Mouse (Mus musculus): ENCODE data around the gene Naa15.

The Naa15 gene

DNA sequence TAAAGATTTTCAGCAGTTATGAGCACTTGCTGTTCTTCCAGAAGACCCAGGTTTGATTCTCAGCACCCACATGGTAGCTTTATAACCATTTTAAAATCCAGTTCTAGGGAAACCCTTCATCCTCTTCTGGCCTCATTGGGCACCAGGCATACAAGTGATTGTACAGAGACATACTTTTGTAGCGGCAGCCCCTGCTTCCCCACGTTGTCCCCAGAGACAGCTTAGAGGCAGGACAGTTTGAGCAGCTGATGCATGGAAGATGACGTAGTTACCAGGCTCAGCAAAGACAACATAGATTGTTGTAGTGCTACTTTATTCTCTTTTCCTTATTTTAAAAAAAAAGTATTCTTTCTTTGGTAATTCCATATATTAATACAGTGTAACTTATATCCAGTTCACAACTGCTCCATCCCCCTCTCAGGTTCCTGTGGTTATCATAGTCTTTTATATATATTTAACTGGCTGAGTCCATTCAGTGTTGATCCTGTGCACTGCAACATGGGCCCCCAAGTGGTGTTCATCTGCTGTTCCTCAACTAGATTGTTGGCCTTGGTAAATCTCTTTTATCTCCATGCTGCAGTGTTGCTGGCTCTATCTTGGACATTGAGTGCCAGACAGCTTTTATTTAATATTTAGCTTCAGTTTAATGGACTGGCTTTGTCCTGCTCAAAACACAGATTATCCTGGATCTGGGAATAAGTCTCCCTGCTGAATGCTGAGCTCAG lies 20.1 kb downstream of the Naa15 start:
- in situ Hi-C loops (cut with MseI, MboI), result no loop called here

DNA sequence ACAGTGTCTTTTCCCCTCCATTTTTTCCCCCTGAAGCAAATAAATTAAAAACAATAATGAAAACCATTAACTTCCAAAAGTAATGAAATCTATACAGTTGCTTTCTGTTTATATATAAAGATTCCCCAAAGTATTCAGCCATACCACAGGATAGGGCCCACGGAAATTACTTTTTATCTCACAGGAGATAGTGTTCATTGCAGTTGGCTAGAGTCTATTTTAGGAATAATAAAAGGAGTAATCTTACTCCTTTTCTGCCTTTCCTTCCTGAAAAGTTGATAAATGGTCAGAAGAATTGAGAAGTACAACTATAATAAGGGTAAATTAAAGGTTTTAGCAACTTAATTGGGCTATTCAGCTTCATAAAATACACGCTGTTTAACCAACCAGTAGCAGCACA lies 53.6 kb downstream of the Naa15 start:
- in situ Hi-C loops (cut with MseI, MboI), result no loop called here

DNA sequence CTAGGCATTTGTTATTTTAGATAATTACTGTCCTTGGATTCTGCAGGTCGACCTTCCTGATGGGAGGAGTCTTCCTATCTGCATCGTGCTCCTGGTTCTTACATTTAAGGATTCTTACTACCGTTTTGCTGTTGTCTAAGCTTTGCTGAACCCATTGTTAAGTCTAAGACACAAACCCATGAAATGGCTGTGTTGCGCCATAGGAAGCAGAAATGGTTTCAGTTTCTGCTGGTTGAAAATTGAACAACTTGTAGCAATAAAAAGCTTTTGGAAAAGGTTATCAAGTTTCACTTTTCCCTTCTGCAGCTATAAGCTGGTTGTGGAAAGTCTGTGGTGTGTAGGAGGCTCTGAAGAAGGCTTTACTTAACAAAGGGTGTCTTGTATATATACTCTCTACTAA lies 60.8 kb downstream of the Naa15 start:
- in situ Hi-C loops (cut with MseI, MboI), result no loop called here

DNA sequence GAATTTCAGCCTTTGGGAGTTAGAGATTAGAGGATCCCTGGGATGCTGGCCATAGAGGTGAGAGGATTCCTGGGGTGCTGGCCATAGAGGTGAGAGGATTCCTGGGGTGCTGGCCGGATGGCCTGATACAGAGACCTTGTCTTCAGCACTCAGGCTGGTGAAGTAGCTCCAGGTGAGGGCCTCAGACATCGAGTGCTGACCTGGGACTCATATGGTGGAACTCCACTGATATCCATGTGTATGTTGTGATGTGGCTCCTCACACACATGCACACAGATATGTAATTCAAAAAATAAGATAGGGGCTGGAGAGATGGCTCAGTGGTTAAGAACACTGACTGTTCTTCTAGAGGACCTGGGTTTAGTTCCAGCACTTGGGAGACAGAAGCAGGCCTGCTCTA lies 64.9 kb downstream of the Naa15 start:
- in situ Hi-C loops (cut with MseI, MboI), result no loop called here

DNA sequence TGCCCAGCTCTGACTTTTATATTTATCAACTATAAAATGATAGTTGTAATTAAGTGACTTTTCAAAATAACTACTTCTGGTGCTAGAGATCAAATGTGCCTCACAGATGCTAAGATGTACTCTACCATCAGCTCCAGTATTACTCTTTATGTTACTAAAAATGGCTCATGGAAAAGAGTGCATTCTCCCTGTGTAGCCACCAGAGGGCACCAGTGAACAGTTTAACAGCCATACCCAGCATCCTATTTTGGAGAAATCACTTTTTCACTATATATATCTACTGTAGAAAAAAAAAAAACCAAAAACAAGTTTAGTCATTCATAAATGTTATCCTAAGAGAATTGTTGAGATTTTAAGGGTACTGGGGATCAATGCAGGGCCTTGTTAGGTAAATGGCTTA lies 66.1 kb downstream of the Naa15 start:
- in situ Hi-C loops (cut with MseI, MboI), result no loop called here

DNA sequence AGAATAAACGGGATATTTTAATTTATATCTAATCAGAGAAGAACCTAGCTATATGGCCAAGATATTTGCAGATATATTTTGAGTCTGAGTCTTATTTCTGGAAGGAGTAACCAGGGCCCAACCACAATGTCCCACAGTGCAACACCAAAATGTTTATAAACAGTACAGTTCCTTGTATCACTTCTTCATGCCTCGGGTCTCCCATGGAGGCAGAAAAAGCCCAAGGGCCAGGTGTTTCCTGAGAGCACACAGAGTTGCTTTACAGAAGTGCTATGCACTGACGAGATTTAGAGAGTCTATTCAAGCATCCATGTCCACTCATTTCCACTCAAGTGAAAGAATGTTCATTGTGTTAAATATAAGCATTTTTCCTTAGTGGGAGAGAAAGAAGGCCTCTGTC lies 66.9 kb downstream of the Naa15 start:
- in situ Hi-C loops (cut with MseI, MboI), result no loop called here

DNA sequence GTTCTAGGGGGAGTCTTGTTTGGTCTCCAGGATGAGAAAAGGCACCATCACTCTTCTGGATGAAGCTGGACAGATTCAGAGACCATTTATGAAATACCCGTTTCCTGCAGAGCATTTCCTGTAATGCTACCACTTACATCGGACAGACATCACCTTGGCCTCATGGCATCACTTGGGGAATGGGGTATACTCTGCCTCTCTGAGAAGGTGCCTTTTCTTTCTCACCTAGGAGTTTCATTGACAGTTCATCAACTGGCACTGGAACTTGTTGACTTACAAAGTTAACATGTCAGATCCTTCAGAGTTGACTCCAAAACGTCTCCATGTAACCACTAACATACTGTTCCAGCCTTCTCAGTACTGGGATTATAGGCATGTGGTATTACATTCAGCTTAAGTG lies 67.8 kb downstream of the Naa15 start:
- in situ Hi-C loops (cut with MseI, MboI), result no loop called here

DNA sequence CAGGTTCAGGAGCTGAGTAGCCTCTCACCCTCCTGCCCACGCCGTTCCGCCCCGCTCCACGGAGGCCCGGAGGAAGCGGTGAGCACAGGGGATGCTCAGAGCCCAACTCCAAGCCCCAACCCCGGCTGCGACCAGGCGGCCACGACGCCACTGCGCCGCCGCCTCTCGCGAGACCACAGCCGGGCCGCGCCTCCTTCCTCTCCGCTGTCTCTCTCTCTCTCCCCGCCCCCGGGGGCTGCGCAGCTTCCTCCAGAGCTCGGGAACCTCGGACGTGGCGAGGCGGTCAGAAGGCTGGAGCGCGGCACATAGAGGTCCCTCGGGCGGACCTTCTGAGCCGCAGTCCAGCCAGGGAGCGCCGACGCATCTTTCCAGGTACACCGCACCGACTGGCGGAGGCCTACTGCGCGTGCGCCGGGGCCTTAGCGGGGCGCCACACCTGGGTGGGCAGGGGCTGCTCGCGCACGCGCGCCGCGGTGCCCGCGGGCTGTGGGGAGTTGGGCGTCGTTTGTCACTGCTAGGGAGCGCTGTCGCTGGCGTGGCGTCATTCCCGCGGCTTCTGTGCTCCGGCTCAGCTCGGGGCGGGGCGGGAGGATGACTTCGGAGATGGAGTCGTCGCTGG lies 68.9 kb downstream of the Naa15 start, which contains the start of gene Rab33b:
Rab33b (plus strand) TSS at position 180 of the 619 bp plus-strand sequence.
- in situ Hi-C loops (cut with MseI, MboI), result no loop called here

DNA sequence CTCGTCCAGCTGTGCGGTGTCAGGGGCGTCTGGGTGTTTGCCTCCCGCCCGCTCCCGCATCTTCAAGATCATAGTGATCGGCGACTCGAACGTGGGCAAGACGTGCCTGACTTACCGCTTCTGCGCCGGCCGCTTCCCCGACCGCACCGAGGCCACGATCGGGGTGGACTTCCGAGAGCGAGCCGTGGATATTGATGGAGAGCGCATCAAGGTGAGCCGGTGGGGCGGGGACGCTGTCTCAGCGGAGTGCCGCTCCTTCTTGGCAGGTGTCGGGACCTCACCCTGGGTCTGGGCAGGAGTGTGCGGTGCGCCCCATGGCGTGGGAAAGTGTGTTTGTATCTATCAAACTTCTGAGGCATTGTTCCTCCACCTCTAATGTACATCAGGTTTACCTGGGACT lies 69.4 kb downstream of the Naa15 start:
- in situ Hi-C loops (cut with MseI, MboI), result no loop called here

DNA sequence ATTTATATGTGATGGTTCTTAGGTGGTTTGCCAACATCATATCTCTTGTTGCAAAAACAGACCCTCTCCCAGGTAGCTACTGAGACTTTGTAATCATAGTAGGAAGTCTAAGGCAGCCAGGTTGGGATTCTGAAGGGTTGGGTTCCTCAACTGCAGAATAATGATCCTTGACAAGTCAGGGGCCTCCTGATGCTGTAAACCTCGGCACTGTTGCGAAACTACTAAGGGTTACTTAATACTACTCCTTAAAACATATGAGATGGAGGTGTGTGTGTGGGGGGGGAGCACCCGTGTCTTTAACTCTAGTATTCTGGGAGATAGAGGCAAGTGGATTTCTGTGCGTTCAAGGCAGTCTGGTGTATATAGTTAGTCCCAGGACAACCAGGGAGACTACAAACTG lies 70.4 kb downstream of the Naa15 start:
- in situ Hi-C loops (cut with MseI, MboI), result no loop called here

DNA sequence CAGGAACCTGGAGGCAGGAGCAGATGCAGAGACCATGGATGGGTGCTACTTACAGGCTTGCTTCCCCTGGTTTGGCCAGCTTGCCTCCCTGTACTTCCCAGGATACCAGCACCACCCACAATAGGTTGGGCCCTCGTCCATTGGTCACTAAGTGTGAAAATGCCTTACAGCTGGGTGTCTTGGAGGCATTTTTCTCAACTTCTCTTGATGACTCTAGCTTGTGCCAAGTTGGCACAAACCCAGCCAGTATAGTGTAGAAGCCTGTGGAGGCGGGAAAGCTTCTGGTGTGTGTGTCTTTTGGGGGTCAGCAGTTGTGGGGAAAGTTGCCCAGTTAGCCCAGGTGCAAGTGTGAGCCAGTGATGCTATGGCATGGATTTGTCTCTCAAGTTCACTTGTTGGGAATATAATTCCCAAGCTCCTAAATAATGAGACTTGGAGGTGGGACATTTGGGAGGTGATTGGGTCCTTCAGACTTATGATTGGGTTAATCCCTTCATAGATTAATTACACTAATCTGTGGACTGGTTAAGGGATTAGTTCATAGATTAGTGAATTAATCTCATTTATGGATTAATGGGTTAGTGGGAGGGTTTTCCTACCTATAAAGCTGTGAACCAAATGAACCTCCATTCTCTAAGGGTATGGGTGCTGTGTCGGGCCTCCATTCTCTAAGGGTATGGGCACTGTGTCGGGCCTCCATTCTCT lies 71.7 kb downstream of the Naa15 start:
- in situ Hi-C loops (cut with MseI, MboI), result no loop called here

DNA sequence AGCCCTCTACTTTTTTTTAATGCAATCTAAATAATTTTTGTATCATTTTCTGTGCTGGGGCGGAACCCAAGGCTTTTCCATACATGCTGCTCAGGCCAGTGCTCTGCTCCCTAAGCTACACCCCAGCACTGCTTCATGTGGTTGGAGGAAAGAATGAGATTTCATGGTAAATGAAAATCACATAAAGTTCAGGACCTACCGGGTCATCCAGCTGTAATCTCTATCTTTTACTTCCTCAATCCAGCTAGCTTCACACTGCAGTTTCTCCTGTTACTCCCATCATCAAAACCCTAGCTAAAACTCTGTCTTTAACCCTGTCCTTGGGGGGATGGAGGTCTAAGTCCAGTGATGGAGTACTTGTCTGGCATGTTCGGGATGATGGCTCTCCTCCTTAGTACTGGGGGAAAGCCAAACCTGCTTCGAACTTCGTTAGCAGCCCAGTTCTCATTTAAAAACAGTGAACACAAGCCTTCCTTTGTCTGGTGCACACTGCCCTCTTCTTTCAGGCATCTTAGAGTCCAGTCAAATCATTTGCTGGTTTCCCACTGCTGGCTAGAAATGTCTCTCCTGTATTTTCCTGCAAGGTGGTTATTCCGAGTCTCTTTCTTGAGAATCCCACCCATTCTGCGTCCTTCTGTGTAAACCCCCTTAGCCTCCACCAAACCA lies 75.3 kb downstream of the Naa15 start:
- in situ Hi-C loops (cut with MseI, MboI), result no loop called here

DNA sequence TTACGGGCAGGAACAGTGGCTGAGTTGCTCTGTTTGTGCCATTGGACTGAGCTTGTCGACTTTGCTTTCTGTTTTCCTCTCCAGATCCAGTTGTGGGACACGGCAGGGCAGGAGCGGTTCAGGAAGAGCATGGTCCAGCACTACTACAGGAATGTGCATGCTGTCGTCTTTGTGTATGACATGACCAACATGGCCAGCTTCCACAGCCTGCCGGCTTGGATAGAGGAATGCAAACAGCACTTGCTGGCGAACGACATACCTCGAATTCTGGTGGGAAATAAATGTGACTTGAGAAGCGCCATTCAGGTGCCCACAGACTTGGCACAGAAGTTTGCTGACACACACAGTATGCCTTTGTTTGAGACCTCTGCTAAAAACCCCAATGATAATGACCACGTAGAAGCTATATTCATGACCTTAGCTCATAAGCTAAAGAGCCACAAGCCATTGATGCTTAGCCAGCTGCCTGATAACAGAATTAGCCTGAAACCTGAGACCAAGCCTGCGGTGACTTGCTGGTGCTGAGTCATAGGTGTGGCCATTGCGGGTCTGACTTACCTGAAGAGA lies 78.4 kb downstream of the Naa15 start:
- in situ Hi-C loops (cut with MseI, MboI), result no loop called here

DNA sequence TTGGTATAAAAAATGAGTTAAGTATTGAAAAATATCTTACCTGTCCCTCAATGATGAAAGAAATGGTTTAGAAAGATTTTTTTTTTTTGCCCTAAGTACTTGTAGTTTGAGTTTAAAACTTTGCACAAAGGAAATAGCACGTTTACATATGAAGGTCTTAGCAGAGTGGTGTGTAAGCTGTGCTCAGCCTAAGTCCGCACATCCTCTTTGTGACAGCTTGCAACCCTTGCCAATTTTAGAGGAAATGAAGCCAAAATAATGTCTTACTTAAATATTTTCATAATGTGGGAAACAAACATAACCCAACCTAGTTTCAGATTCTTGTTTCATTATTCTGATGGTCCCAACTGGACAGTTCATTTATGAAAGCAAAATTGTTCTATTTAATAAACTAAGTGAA lies 79.5 kb downstream of the Naa15 start:
- in situ Hi-C loops (cut with MseI, MboI), result no loop called here

DNA sequence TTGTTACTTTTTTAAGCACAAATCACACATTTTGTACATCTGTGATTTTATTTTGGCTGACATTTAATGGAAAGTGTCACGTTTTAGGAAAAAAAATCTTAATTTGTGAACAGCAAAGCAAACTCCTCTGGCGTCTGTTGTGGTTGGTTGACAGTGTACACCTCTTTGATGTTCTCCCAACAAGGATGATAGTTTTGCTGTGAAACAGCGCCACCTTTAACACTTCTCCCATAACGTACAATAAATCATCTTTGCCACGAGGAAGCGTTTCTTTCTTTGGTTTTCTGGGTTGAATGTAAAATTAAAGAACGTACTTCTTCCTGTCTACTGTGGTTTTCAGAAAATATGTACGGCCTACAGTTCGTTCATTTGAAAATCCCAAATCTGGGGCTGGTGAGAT lies 80.7 kb downstream of the Naa15 start:
- in situ Hi-C loops (cut with MseI, MboI), result no loop called here

DNA sequence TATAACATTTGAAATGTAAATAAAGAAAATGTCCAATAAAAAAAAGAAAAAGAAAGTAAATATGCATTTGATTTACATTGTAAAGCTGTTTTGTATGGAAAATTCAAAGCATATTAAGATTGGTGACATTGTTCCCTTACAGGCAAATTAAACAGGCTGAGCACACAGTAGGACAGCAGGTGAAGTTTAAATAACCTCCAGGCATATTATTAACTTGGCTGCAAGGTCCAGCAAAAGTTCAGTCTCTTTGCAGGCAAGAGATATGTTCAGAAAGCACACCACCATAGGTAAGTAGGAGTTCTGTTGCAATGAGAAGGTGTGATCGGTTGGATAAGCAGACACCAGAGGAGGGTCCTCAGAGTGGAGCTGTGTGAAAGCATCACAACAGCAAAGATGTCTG lies 83.0 kb downstream of the Naa15 start:
- in situ Hi-C loops (cut with MseI, MboI), result no loop called here

DNA sequence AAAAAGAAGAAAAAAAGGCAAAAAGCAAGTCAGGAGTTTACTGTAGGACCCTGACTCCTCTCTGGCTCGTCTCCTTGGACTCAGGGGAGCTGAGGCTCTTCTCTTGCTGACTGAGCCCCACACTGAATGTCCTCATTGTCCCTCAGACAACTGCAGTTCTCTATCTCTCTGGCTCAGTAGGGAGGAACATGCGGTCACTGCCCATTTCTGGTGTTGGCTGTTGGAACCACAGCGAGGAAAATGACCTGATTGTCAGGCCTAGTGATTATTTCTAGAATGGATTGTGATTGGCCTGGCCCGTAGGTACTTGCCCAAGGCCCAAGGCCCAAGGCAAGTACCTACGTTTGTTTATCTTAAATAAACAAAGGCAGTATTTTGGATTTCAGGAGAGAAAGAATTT lies 83.7 kb downstream of the Naa15 start:
- in situ Hi-C loops (cut with MseI, MboI), result no loop called here

DNA sequence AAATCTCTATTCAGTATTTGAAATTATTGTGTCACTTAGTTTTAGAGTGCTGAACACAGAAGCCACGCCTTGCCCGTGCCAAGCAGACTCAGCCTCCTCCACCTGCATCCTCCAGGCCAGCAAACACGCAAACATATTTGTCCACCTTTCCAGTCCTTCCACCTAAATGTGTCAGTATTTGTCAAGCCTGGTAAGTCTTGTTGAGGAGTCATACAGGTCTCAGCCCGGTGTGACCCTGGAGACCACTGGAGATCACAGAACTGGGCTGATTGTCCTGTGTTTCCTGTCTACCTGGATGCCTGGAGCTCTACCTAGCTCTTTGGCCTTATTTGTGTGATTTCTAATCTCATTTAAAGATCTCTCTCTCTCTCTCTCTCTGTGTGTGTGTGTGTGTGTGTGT lies 84.9 kb downstream of the Naa15 start:
- in situ Hi-C loops (cut with MseI, MboI), result no loop called here

DNA sequence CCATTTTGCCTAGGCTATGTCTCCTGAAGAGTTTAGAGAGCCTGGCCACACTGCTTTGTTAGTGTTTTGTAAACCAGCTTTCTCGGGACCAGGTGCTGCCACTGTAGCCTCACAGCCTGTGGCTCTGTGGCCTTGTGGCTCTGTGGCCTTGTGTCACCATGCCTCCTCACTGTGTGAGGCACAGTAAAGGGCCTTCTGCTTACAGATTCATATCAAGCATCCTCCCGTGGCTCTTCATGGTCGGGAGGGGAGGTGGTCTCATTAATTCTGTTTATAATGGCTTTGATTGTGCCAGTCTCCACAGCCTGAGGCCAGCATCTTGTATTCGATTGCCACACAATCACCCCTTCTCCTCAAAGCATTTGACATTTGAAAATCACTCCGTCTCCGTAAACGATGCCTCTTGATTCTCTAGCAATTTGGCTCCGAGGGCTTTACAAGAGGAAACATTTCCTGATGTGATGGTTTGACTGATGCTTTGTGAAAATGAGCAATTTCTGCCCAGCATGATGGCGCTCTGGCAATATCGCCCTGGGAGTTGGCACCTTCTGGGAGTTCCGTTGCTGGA lies 89.5 kb downstream of the Naa15 start:
- in situ Hi-C loops (cut with MseI, MboI), result no loop called here

DNA sequence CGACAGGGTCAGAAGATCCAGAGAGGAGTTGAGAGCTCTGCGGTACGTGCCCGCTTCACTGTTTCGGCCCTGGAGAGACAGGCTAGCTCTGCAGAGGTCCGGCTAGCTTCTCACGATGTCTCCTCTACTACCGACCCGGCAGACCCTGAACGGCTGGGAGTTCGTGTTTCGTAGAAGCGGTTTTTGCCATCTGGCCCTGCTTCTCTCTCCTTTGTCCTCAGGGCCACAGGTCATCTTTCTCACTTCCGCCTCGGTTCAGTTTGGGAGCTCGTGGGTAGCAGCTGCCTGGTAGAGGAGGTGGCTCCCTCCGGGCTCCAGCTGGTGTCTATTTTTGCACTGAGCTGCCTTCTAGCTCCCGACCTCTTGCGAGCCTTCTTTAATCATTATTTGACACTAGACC lies 90.5 kb downstream of the Naa15 start:
- in situ Hi-C loops (cut with MseI, MboI), result no loop called here

DNA sequence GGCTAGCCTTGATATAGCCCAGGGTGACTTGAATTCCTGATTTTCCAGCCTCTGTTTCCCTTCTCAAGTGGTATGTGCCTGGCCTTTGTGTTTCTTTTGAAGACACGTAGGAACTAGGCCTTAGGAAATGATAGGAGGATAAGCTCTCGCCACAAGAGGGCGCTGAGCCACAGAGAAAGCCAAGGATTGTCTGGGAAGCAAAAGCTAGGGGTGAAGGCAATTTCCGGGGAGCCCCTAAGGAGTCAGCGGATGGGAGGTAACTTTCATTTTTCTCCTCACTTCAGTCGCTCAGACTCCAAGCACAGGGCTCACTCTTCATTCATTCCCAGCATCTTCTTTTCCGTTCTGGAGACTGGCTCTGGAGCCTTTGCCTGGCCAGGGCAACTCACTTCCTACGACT lies 96.0 kb downstream of the Naa15 start:
- in situ Hi-C loops (cut with MseI, MboI), result no loop called here

DNA sequence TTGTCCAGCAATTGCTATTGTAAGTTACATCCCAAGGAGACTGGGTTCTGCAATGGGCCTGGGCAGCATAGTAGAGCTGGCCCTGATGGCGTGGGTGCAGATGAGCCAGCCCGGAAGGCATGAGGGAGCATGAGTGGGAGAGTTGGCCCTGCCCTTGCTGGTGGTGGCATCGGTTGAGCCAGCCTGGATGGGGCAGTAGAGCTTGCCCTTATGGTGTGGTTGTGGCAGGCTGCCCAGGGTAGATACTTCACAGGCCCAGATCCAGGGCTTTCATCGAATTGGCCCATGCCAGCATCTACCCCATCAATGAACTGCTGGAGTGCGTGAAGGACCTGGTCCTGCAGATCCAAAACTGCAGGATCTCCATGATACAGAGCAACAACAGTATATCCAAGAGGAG lies 97.0 kb downstream of the Naa15 start:
- in situ Hi-C loops (cut with MseI, MboI), result no loop called here

All from mouse trophoblast stem cell (cell line).